Mouse (Mus musculus): ENCODE measurements around the gene Olfr1412. TPM values are rescaled to one million over a fixed set of nuclear protein-coding genes. Genes with fewer than 3 reads are reported as not detected.

Olfr1412 gene
- not detected in 2 replicates for polyA plus RNA-seq (2012)

DNA sequence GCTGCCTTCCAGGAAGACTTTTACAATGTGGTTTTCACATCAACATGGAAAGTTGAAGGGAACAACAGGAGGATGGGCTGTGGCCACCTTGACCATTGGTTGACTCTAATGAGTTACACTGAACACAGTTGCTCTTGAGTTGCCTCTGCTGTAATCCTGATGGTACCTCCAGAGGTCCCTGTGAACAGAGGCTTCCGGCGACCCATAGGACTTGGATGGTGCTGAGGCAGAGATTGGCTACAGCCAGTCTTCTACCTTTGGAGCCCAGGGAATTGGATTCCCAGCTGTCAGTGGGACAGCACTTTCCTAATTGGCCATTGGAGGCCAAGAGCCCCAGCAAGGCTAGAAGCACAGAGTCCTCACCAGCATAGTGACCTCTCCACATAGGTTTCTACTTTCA, at the start of gene Olfr1412:
Olfr1412 (plus strand) TSS at position 301 of the 400 bp plus-strand sequence.
- TF ChIP-seq GATA1 (IDR thresholded peaks at IDR 0.05; ENCODE audit: low read length): no peak

DNA sequence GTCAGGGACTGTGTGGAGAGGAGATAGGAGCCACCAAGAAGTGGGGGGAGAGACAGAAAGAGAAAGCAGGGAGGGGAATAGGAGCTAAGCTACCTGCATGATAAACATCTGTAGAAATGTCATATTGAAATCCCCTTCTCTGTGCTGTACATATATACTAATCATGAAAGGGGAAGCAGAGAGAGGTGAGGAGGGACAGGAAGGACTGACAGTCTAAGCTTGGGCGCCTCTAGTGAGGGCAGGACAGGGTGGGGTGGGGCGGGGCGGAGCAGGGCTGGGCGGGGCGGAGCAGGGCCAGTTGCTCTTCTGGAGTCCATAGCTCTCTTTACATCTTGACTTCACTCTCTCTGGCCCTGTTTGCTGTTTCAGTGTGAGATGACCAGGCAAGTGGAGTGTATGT, 48.6 kb upstream of the Olfr1412 start:
- no peak for TF ChIP-seq GATA1 (IDR thresholded peaks at IDR 0.05; ENCODE audit: low read length)

DNA sequence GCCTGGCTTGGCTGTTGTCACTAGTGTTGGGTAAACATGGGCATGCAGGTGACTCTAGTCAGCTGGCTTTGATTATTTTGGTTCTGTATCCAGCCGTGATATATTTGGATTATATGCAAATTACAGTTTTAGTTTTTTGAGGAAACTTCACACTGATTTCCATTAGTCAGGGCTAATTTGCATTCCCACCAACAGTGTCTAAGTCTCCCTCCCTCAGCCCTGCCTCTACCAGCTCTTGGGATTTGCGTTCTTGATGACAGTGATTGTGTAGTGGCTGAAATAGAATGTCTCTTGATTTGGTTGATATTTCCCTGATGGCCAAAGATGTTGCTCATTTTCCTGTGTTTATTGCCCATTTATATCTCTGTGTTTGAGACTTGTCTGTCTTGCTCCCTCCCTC, 46.5 kb upstream of the Olfr1412 start:
- no peak for TF ChIP-seq GATA1 (IDR thresholded peaks at IDR 0.05; ENCODE audit: low read length)

DNA sequence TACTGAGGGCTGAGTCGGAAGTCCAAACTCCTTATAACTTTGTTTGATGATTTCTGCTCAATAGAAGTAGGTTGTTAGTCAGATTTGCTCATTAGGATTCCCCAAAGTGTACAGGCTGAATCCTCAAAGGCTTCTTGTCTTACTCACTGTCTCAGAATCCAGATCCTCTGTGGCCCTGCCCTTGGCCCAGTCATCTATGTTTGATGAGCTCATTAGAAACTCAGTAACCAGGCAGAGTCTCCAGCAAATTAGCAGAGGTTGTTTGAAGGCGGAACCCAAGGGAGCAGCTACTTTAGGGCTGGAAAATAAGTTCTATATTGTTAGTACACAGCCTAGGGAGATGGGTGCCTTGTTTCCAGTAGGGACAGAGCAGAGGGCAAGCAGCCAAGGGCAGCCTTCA, 39.6 kb upstream of the Olfr1412 start:
- TF ChIP-seq GATA1 (IDR thresholded peaks at IDR 0.05; ENCODE audit: low read length): no peak

DNA sequence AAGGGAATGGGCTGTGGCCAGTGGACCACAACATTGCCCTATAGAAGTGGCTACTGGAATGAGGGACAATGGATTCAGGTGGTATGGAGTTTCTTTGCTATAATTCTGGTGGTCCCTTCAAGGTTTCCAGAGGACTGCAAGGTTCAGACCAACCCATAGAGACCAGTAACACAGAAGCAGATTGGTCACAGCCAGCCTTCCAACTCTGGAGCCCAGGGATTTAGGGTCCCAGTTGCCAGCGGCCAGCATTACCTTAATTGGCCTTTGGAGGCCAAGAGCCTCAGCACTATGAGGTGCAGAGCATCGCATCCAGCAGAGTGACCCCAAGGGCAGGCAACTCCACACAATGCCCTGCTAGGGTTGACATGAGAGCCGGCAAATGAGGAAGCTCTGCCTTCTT, 14.6 kb upstream of the Olfr1412 start, which contains the start of gene Olfr1413:
Olfr1413 (plus strand) TSS at position 301 of the 400 bp plus-strand sequence.
- no peak for TF ChIP-seq GATA1 (IDR thresholded peaks at IDR 0.05; ENCODE audit: low read length)

DNA sequence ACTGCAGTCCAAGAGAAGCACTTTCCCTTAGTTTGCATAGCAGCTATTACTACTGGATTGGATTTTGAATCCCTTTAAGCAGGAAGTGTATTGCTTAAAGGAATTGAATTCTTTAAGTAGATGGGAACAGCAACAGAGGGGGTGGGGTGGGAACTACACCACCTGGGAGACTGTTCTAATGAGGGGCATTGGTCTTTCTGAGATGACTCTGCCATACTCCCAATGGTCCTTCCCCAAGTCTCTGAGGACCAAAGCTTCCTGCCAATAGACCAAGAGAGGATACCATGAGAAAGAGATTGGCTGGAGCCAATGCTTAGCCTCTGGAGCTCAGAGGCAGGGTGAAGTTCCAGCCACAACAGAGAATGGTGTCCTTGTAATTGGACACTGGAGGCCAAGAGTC, 8.5 kb downstream of the Olfr1412 start, which contains the start of gene Olfr1411:
Olfr1411 (plus strand) TSS at position 301 of the 400 bp plus-strand sequence.
- no peak for TF ChIP-seq GATA1 (IDR thresholded peaks at IDR 0.05; ENCODE audit: low read length)

DNA sequence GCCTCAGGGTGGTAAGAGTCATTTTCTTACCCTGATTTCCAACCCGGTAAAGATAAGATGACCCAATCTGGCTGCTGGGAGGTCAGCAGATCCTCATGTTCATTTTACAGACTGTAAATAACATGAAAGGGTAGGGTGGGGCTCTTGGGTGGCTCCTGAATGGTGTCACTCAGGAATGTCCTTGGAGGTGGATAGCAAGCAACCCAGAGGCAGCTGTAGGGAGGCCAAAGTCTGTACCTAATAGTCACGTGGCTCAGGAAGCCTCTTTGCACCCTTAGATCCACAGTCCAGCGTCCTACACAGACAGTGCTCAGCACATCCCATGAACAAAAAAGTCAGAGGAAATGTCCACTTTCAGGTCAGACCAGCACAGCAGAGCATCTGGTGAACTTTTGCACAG, 10.4 kb downstream of the Olfr1412 start:
- TF ChIP-seq GATA1 (IDR thresholded peaks at IDR 0.05; ENCODE audit: low read length): no peak

DNA sequence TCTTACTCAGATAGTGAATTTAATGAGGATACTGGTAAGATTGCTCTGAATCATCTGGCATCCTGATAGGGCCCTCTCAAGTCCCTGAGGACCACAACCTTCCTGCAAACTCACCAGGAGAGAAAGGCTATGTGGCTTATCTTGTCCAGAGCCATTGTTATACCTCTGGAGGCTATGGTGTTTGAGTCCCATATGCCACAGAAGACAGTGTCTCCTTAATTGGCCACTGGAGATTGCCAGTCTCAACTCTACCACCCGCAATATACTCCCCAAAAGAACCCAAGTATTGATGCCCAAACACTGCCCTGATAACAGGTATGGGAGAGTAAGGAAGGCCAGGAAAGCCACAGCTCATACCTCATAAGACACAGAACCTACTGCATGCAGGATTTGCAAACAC, 19.9 kb downstream of the Olfr1412 start, which contains the start of gene Olfr1410:
Olfr1410 (plus strand) TSS at position 301 of the 400 bp plus-strand sequence.
- no peak for TF ChIP-seq GATA1 (IDR thresholded peaks at IDR 0.05; ENCODE audit: low read length)

DNA sequence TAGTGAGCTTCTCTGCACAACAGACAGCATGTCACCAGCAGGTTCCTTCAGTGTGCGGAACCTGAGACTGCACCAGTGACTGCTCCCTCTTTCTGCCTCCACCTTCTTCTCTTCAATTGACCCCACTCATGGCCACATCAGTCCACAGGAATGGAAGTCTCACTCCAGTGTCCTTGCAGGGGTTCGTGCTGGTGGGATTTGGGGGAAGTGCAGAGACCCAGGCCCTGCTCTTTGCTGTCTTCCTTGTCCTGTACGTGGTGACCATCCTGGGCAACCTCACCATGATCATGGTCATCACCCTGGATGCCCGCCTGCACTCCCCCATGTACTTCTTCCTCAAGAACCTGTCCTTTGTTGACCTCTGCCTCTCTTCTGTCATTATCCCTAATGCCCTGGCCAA, 22.1 kb downstream of the Olfr1412 start:
- TF ChIP-seq GATA1 (IDR thresholded peaks at IDR 0.05; ENCODE audit: low read length): no peak

DNA sequence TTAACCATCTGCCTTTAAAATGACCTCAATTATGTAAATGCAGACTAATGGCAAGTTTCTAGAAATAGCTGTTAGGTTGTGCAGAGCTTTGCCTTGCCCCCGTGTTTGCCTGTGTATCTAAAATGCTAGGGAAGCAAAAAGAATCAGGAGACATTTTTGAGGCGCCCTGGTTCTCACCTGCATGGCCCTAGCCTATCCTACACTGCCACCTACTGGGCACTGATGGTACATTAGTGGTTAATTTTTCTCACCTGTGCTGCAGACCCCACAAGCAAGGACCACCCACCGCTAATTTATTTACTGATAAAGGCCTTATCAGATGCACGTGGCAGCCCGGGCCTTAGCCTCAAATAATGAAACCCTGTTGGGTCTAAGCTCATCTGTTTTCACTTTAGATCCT, 25.4 kb downstream of the Olfr1412 start:
- no peak for TF ChIP-seq GATA1 (IDR thresholded peaks at IDR 0.05; ENCODE audit: low read length)

DNA sequence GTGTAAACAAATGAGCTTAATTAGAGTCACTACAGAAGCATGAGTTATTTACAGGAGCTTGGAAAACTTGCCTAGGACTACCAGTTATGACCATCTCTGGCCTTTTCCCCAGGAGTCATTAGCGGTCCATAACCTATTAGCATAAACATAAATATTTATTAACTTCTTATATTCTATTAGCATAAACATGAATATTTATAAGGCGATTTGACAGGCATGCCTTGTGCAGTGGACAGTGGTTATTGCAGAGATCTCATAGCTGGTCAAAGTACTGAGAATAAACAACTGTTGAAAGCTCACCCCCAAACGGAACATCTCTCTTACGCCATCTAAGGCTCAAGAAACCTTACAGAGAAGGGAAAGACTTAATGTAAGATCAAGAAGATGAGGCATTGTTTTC, 27.6 kb downstream of the Olfr1412 start:
- no peak for TF ChIP-seq GATA1 (IDR thresholded peaks at IDR 0.05; ENCODE audit: low read length)

DNA sequence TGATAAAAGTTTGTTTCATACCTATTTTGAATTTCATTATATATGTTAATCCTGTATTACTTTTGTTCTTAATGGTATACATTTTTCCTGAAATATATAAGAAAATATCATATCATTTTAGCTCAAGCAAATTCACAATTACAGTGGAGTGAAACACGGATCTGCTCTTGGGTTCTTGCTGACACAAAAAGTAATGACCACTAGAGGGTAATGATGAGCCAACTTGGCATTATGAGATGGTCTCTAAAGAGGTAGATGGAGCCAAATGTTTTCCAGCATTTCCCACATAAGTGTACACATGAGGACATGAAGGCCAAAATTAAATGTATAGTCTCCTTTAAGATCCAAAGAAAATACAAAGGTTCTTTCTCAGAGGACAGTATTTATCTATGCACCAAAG, 28.9 kb downstream of the Olfr1412 start:
- no peak for TF ChIP-seq GATA1 (IDR thresholded peaks at IDR 0.05; ENCODE audit: low read length)

DNA sequence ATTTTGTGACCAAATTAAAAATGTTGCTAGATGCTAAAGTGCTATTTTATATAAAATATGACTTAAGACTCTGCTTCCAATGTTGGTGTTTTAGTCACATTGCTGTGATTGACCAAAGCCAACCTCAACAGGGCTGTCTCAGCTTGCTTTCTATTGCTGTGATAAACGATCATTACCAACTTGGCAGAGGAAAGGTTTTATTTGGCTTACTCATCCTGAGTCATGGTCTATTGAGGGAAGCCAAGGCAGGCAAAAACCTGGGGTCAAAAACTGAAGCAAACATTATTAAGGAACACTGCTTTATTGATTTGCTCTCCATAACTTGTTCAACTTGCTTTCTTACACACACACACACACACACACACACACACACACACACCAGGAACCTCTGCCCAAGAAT, 30.5 kb downstream of the Olfr1412 start:
- no peak for TF ChIP-seq GATA1 (IDR thresholded peaks at IDR 0.05; ENCODE audit: low read length)

DNA sequence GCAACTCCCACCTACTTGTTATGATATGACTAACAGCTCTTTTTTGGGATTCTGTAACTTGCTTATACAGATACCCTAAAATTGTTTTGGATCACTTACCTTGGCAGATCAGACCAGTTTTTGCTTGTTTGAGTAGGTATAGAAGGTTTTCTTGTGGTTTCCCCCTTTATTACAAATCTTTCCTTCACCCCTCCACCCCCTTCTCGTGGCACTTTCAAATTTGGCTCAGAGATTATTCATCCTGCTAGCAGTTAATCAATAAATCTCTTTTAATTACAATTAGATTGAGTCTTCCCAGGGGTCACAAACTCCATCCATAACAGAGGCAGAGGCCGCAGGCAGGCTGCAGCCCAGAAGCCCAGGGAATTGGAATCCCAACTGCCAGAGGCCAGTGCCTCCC, 31.9 kb downstream of the Olfr1412 start, which contains the start of gene Olfr12:
Olfr12 (plus strand) TSS at position 301 of the 400 bp plus-strand sequence.
- TF ChIP-seq GATA1 (IDR thresholded peaks at IDR 0.05; ENCODE audit: low read length): no peak

DNA sequence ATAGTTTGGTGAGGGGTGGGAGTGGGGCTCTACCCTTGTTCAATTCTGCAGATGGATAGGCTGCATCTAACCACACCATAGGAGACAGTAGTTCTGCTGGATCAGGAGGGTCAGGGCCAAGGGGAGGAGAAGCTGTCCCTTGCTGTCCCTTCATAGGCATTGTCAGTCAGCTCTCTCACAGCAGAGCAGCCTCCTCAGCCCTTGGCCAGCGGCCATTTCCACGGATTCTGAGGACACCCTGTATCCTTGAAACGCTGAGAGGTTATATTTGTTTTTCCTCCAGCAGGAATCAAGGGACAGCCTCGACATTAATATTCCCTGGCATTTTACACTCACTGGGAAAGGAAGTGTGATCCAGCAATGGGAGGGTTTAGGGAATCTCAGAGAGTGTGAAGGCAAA, 32.8 kb downstream of the Olfr1412 start:
- no peak for TF ChIP-seq GATA1 (IDR thresholded peaks at IDR 0.05; ENCODE audit: low read length)

DNA sequence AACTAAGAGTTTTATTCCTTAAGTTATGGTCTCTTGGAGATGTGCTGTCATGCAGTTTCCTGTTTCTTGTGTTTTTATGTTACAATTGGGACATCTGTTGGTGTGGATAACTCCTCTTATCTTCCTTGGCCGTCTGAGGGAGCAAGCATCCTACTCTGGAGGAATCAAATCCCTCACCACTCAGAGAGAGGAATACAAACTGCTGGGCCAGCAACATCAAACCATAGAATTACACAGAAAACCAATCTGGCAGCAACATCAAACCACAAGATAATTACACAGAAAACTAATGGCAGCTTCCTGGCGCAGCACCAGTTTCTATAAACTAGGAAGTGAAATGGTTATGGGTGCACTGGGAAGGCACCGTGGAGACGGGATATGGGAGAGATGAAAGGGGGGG, 42.6 kb downstream of the Olfr1412 start:
- TF ChIP-seq GATA1 (IDR thresholded peaks at IDR 0.05; ENCODE audit: low read length): no peak

DNA sequence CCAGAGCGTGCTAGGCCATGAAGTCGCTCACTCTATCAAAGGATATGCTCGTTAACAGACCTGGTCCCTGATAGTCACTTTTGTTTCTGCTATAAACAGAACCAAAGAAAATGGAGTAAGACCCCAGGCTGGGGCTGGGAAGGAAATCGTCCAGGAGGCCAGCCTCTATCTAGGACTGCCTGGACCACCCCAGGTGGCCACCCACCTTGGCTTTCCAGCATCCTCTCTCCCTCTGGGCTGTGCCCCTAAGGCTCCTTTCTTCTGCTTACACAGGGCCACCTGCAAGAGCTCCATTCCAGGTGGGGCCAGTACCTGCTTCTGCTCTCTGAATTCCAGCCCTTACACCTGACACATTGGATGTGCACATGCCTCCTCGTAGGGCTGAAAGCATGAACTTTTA, 46.6 kb downstream of the Olfr1412 start:
- no peak for TF ChIP-seq GATA1 (IDR thresholded peaks at IDR 0.05; ENCODE audit: low read length)

DNA sequence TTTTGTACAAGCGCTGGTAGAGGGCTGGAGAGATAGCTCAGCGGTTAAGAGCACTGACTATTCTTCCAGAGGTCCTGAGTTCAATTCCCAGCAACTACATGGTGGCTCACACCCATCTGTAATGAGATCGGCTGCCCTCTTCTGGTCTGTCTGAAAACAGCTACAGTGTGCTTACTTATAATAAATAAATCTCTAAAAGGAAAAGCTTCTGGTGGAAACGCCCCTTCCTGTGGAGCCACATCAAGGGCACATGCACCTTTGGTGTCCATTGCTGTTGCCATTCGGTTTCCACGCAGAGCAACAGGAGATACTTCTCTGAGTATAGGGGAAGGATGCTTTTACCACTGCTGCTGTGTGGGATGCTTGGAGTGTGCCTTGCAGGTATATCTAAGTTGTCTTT, 47.4 kb downstream of the Olfr1412 start:
- no peak for TF ChIP-seq GATA1 (IDR thresholded peaks at IDR 0.05; ENCODE audit: low read length)

Data from G1E-ER4 (cell line).